Mouse (Mus musculus) ES-Bruce4 (cell line): ENCODE results near the gene 5330417C22Rik. TPM values are rescaled to one million over a fixed set of nuclear protein-coding genes. Genes with fewer than 3 reads are reported as not detected.

Source experiments
- H3K27ac ChIP-seq: 2 replicates; pipeline ENCODE4 v1.5.1; 2012; ENCODE audit warnings: low read length, inconsistent platforms; ENCODE audit not compliant: insufficient read depth
- H3K27me3 ChIP-seq: 2 replicates; pipeline ENCODE4 v1.6.1; 2012; ENCODE audit warnings: mild to moderate bottlenecking, low read length, inconsistent platforms; ENCODE audit not compliant: control insufficient read depth, poor library complexity, insufficient read depth, severe bottlenecking
- H3K36me3 ChIP-seq: 2 replicates; pipeline ENCODE4 v1.6.1; 2012; ENCODE audit warnings: inconsistent platforms, mild to moderate bottlenecking, low read length, moderate library complexity; ENCODE audit not compliant: control insufficient read depth, poor library complexity, insufficient read depth, severe bottlenecking
- H3K4me1 ChIP-seq: one replicate; pipeline ENCODE4 v1.8.1; 2011; ENCODE audit warnings: low read length; ENCODE audit not compliant: control insufficient read depth, insufficient read depth
- H3K4me3 ChIP-seq: 2 replicates; pipeline ENCODE4 v1.5.1; 2011; ENCODE audit warnings: low read depth, mild to moderate bottlenecking, low read length
- H3K9ac ChIP-seq: 2 replicates; pipeline ENCODE4 v1.6.1; 2012; ENCODE audit warnings: low read depth, mild to moderate bottlenecking, inconsistent platforms; ENCODE audit not compliant: poor library complexity, severe bottlenecking
- H3K9me3 ChIP-seq: replicated peaks from 2 replicates; pipeline ENCODE4 v1.6.1; 2012; ENCODE audit warnings: mild to moderate bottlenecking, low read length, inconsistent platforms; ENCODE audit not compliant: control insufficient read depth, poor library complexity, insufficient read depth, severe bottlenecking
- CTCF ChIP-seq: IDR thresholded peaks from one replicate; pipeline ENCODE4 v1.8.1; 2011; ENCODE audit warnings: low read depth, low read length
- EP300 ChIP-seq: IDR thresholded peaks from 2 replicates; pipeline ENCODE4 v1.6.1; 2011; ENCODE audit warnings: low read depth, low read length; ENCODE audit not compliant: insufficient read depth
- POLR2A ChIP-seq: IDR thresholded peaks from one replicate; pipeline ENCODE4 v1.8.1; 2011; ENCODE audit warnings: low read length; ENCODE audit not compliant: insufficient read depth
- polyA plus RNA-seq: library from polyadenylated mRNA; stranded (reverse); fragments of >200 nt; gene quantifications from 2 replicates; pipeline ENCODE4 v1.2.4, GENCODE M21; 2011; ENCODE audit warnings: low read depth; ENCODE audit not compliant: missing spikeins, insufficient read depth, insufficient read length

5330417C22Rik gene
- polyA plus RNA-seq, 1 experiment = not detected

DNA sequence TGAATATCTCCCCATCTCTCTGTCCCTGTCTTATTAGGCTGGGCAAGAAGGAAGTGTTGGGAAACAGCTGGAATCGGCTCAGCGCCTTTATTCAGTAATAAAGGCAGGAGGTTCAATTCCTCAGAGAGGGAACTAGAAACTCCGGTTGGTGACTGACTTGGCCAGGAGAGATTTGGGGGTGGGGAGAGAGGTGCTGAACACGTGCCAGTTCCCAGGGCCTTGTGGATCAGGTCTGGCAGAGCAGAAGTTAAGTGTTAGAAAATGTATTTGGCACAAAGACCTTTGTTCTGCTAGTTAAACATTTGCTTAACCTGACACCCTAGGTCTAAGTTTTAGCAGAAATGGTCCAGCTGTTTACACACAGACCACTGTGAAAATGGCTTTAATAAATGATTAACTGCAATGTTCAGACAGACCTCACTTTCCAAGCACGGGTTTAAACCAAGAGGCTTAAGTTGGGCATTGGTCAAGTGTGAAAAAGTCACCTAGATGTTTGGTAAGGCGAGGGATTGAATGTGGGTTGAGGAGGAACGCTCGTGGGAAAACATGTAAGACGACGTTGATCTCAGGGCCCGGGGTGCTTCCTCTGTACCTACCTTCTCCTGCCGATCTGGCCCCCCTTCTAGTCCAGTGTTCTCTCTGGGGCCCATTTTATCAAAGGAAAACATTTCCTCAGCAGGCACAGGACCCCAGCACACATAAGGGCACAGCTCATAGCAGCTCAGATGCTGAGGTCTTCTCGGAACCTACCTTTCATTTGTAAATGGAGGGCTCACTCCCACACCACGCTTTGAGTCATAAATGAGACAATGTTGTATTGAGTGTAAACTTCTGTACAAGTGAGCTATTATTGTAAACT, 59.3 kb downstream of the 5330417C22Rik start:
- no peaks in the 10 kb centered on the region for H3K27me3 ChIP-seq
- H3K27ac ChIP-seq = no peak overlapping the region
- H3K9ac ChIP-seq = no peak overlapping the region

DNA sequence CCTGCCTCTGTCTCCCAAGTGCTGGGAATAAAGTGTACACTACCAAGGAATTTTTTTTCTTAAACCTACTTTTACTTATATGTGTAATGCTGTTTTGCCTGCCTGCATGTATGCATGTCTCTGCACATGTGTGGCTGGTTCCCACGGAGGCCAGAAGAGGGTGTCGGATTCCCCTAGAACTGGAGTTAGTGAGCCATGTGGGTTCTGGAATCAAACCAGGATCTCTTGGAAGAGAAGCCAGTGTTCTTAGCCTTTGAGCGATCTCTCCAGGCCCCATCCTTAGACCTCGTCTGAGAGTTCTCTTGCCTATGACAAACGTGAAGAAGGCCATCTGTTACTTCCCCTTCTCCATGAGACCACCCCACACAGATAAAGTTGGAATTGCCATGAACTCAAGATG, 60.8 kb downstream of the 5330417C22Rik start:
- no peaks in the 10 kb centered on the region for H3K4me1 ChIP-seq
- no peaks in the 10 kb centered on the region for H3K9me3 ChIP-seq
- TF ChIP-seq CTCF (no peak), POLR2A (no peak), EP300 (no peak)
- H3K4me3 ChIP-seq = no peak overlapping the region
- H3K27ac ChIP-seq = no peak overlapping the region
- H3K9ac ChIP-seq = no peak overlapping the region
- H3K36me3 ChIP-seq = no peaks in the 10 kb centered on the region
- no peaks in the 10 kb centered on the region for H3K27me3 ChIP-seq

More for the DNA sequence above, 59.3 kb downstream of the 5330417C22Rik start:
- no peaks in the 10 kb centered on the region for H3K4me1 ChIP-seq
- TF ChIP-seq POLR2A (no peak), CTCF (no peak), EP300 (no peak)
- H3K36me3 ChIP-seq = no peaks in the 10 kb centered on the region
- no peak overlapping the region for H3K4me3 ChIP-seq
- no peaks in the 10 kb centered on the region for H3K9me3 ChIP-seq

DNA sequence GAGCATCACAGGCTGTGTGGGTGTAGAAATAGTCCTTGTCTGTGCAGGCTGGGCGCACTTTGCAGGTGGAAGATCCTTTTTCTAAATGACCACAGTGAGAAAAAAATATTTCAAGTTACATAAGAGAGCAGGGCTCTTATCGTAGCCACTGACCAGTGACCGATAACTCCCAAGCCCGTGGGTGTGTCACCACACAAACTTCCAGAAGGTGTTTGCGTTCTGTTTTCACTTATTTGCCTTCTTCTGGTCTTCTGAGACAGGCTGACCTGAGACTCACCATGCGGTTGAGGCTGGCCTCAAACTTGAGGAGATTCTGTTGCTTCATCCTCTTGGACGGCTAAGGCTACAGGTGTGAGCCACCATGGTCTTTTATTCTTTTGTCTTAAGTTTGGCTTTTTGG, 61.4 kb downstream of the 5330417C22Rik start:
- no peak overlapping the region for H3K4me3 ChIP-seq
- H3K27me3 ChIP-seq = no peaks in the 10 kb centered on the region
- no peaks in the 10 kb centered on the region for H3K9me3 ChIP-seq
- H3K9ac ChIP-seq = no peak overlapping the region
- no peak for TF ChIP-seq CTCF
- no peaks in the 10 kb centered on the region for H3K4me1 ChIP-seq
- no peaks in the 10 kb centered on the region for H3K36me3 ChIP-seq
- H3K27ac ChIP-seq = no peak overlapping the region

DNA sequence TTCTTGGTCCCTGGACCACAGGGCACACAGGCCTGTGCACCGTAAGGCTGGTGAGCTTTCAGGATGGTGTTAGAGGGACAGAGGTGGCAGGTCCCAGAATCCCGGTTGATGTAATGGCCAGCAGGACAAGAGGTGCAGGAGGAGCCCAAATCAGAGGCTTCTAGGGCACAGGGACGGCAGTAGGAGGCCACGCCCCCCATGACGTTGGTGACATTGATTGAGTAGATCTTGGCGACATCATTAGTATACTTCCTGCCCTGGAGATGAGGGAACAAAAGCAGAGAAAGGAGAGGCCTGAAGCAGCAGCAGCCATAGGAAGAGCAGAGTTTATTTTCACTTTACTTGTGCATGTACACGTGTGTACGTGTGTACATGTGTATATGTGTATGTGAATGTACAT, 68.6 kb downstream of the 5330417C22Rik start:
- H3K27ac ChIP-seq = no peak overlapping the region
- H3K27me3 ChIP-seq = no peaks in the 10 kb centered on the region
- no peak overlapping the region for H3K9ac ChIP-seq
- no peak overlapping the region for H3K4me3 ChIP-seq
- no peaks in the 10 kb centered on the region for H3K36me3 ChIP-seq
- TF ChIP-seq EP300 = no peak
- TF ChIP-seq POLR2A = no peak
- no peak for TF ChIP-seq CTCF
- H3K9me3 ChIP-seq = no peaks in the 10 kb centered on the region
- H3K4me1 ChIP-seq = no peaks in the 10 kb centered on the region

DNA sequence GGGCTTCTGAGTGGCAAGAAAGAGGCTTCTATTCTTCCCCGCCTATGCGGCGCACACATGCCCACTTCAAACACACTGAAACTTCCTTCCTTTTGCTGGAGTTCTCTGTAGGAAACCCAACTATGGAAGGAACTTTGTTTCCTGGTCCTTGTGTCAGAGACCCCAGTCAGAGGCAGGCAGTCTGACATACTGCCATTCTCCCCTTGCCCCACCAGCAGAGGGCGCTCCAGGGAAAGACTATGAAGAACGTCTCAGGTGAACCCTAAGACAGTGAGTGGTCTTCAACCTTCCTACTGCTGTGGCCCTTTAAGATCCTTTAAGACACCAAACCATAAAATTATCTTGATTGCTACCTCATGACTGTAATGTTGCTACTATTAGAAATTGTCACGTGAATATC, 69.9 kb downstream of the 5330417C22Rik start:
- TF ChIP-seq CTCF = peak; percentile 69
- no peak for TF ChIP-seq POLR2A
- no peak for TF ChIP-seq EP300
- Histone ChIP-seq H3K9ac (no peak overlapping the region), H3K4me1 (no peaks in the 10 kb centered on the region)

DNA sequence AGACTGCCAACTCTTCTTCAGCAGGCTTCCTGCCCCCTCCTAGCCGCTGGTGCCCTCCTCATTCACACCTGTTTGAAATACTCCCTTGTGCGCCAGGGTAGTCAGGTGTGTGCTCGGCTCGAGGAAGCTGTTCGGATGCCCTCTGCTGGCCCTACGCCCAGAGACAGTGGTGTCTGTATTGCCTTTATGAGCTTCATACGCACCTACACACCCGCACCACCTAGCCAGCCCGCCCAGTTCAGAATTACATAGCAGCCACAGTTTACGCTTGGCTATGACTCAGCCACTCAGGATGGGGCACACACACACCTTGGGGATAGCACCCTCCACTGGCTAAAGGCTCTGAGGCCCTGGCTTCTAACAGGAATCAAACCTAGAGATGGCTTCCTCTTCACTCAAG, 77.5 kb downstream of the 5330417C22Rik start:
- Histone ChIP-seq H3K27ac (no peak overlapping the region), H3K9ac (no peak overlapping the region), H3K27me3 (no peaks in the 10 kb centered on the region), H3K36me3 (no peaks in the 10 kb centered on the region), H3K4me1 (no peaks in the 10 kb centered on the region), H3K9me3 (no peaks in the 10 kb centered on the region), H3K4me3 (no peak overlapping the region)
- TF ChIP-seq CTCF (peak; percentile 47), EP300 (no peak)

More for the DNA sequence above, 69.9 kb downstream of the 5330417C22Rik start:
- Histone ChIP-seq H3K4me3 (no peak overlapping the region), H3K36me3 (no peaks in the 10 kb centered on the region), H3K27ac (no peak overlapping the region), H3K9me3 (no peaks in the 10 kb centered on the region), H3K27me3 (no peaks in the 10 kb centered on the region)
